Mouse (Mus musculus) urinary bladder, adult 18-20 months (tissue): Measurements from ENCODE around the gene Arhgef3.
A peak's percentile ranks its signal among the peaks of the same experiment; 100 is the strongest.

ENCODE experiments used
- DNase-seq, 2 experiments: peaks; one replicate each; pipeline ENCODE4 v3.0.0; 2022; ENCODE audit warnings: low spot score in 2 of 2, mixed read lengths in 2 of 2

Gene Arhgef3

GRCm38 (mm10) chr14:27114362-27115274, at the start of gene Arhgef3:
Arhgef3 (plus strand) TSS chr14:27114899.
- peak; percentile 70 to 71 for DNase-seq

- DNase-seq, result no peak
These were observed 48.3 kb upstream of the Arhgef3 start for GRCm38 (mm10) chr14:27066171-27066929.

GRCm38 (mm10) chr14:27067866-27068271, 46.8 kb upstream of the Arhgef3 start:
- DNase-seq, result no peak

- DNase-seq, result no peak
These were observed 45.1 kb upstream of the Arhgef3 start for GRCm38 (mm10) chr14:27069434-27070097.

- no peak for DNase-seq
These were observed 44.6 kb upstream of the Arhgef3 start for GRCm38 (mm10) chr14:27070128-27070527.

GRCm38 (mm10) chr14:27070758-27071157, 43.9 kb upstream of the Arhgef3 start:
- no peak for DNase-seq

- peak in 1 of 2 experiments; percentile 42 for DNase-seq
These were observed 42.7 kb upstream of the Arhgef3 start for GRCm38 (mm10) chr14:27071985-27072384.

GRCm38 (mm10) chr14:27075084-27075483, 39.6 kb upstream of the Arhgef3 start:
- no peak for DNase-seq

- DNase-seq, result no peak
These were observed 38.7 kb upstream of the Arhgef3 start for GRCm38 (mm10) chr14:27075909-27076521.

- DNase-seq, result no peak
These were observed 38.2 kb upstream of the Arhgef3 start for GRCm38 (mm10) chr14:27076522-27076920.

GRCm38 (mm10) chr14:27081536-27082275, 33.0 kb upstream of the Arhgef3 start:
- DNase-seq, result no peak

- DNase-seq, result no peak
These were observed 29.2 kb upstream of the Arhgef3 start for GRCm38 (mm10) chr14:27085471-27085870.

- DNase-seq, result no peak
These were observed 28.7 kb upstream of the Arhgef3 start for GRCm38 (mm10) chr14:27085999-27086398.

- DNase-seq, result no peak
These were observed 20.5 kb upstream of the Arhgef3 start for GRCm38 (mm10) chr14:27094247-27094646.

- no peak for DNase-seq
These were observed 18.6 kb upstream of the Arhgef3 start for GRCm38 (mm10) chr14:27096133-27096532.

- peak; percentile 46 to 61 for DNase-seq
These were observed 17.9 kb upstream of the Arhgef3 start for GRCm38 (mm10) chr14:27096779-27097178.

- DNase-seq, result no peak
These were observed 13.0 kb upstream of the Arhgef3 start for GRCm38 (mm10) chr14:27101735-27102134.

GRCm38 (mm10) chr14:27102720-27103119, 12.0 kb upstream of the Arhgef3 start:
- no peak for DNase-seq

GRCm38 (mm10) chr14:27105731-27106457, 8.8 kb upstream of the Arhgef3 start:
- no peak for DNase-seq
